Mouse (Mus musculus) gastrocnemius, postnatal 4 days (tissue): ENCODE measurements around the gene Armc5. TPM values are rescaled to one million over a fixed set of nuclear protein-coding genes. Genes with fewer than 3 reads are reported as not detected.

Source experiments
- DNase-seq, 2 experiments: peaks; one replicate each; pipeline ENCODE4 v3.0.0; 2021 to 2022; ENCODE audit warnings: low spot score in 2 of 2, mixed read lengths in 2 of 2
- total RNA-seq, 2 experiments: library from RNA; stranded (reverse); gene quantifications; 2 replicates each; pipeline ENCODE4 v1.2.3; 2021

Armc5 gene
- total RNA-seq, 2 experiments from 2014 or later = 12.9 TPM

DNA sequence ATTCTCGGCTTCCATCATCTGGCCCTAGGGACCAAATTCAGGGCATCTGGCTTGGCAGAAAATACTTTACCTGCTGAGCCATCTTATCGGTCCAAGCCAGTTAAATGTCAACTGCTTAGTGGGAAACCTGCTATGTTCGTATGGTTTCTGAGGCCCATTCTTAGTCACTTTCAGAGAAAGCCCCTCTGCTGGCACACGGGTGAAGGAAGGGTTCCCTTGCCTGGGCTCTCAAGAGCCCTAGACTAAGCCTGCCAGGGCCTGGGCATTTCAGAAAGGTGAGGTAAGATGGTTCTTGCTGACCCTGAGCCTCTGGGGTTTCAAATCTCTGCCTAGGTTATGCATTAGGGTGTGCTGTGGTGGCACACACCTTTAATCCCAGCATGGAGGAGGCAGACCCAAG is 8.4 kb downstream of the Armc5 start:
- no peak for DNase-seq

DNA sequence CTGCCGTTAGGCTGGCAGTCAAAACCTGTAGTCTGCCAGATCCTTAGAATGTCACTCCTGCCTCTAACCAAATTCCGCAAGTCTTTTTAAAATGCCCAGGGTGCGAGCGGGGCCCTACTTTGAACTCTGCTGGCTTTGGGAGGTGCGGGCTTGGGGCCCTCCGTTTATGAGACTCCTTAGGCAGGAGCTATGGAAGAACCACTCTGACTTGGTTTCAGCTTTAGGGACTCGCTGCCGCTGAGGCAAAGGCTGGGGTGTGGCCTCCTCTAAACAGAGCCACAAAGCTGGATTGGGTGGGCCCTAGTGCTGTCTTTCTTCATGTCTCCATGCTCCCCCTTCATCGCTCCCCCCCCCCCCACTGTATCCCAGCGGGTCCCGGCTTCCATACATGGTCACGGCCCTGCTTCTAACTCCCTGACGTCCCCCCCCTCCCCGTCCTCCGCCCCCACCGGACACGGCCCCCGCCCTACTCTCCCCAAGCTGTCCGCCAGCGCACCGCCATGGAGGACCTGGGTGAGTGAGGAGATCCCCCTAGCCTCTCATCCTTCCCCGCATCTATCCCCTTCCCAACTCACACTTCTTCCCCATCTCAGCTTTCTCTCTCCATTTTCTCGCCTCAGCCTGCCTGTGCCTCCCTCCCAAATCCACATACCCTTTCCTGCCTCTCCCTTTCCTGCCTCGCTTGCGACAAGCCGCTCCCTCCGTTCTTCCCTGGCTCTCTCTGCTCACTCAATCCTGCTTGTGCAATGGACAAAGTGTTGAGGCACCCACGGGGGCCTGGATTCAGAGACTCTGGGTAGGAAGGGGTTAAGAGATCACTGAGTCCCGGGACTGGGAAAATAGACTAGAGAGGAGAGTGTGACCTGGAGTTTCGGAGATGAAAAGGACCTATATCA is 9.6 kb downstream of the Armc5 start, which contains the start of gene Tgfb1i1:
Gene Tgfb1i1 (plus strand): TSS at position 317 of the 896 bp plus-strand sequence.
- peak; percentile 54 to 73 for DNase-seq

DNA sequence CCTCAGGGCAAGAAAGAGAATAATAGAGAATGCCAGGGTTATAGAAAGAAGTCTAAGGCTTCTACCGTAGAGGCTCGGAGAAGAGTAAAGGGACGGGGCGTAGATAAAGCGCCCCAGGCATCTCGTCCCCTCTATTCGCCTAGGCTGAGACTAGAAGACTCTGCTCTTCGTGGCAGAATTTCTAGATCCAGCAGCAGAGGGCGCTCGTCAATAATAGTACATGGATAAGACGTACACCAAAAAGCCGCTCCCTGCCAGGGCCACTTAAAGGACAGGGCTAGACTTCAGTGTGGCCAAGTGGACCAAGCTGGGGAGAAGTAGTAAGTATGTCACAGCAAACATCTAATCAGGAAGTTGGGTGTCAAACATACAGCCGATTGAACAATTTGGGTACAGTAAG is 10.3 kb downstream of the Armc5 start:
- DNase-seq = peak; percentile 71 to 90

DNA sequence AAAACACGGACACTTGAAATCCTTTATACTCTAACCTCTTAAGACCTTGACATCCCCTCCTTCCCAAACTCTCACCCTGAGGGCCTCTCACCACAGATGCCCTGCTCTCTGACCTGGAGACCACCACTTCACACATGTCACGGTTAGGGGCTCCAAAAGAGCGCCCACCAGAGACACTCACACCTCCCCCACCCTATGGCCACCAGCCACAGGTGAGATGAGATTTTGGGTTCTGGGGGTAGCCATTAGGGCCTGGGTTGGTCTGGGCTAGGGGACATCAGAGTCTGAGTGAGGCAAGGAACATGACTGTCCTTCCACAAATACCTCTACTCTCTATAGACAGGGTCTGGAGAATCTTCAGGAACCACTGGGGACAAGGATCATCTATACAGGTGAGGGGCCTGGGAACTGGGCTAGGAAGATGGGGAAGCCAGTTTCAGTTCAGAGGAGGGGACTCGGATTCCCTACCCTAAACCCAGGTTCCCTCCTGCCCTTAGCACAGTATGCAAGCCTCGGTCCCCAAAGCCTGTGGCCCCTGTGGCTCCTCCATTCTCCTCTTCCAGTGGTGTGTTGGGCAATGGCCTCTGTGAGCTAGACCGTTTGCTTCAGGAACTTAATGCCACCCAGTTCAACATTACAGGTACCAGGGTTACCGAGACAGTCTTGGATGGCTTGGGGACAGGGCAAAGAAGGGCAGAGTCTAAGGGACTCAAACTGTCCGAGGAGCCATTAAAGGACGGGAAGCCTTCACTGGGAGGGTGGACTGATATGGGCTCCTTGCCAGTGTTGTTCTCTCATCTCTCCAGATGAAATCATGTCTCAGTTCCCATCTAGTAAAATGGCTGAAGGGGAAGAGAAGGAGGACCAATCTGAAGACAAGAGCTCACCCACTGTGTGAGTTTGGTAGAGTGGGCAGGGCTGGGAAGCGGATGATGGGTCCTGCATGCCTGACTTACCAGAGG is 11.2 kb downstream of the Armc5 start:
- no peak for DNase-seq

DNA sequence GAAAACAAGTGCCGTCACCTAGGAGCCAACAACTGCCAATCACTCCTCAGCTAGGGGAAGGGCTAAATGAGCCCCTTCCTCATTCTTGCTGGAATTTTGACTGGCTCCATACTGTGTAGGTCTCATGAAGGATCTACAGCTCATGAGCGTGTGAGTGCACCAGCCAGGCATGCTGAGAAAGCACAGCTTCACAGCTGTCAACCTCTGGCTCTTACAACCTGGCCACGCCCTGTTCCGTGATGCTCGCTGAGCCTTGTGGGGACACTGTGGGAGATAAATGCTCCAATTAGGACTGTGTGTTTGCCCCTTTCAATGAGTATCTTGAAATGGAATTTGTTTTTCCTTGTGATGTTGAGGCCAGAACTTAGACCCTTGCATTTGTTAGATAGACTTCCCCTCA is 12.9 kb downstream of the Armc5 start:
- no peak for DNase-seq

DNA sequence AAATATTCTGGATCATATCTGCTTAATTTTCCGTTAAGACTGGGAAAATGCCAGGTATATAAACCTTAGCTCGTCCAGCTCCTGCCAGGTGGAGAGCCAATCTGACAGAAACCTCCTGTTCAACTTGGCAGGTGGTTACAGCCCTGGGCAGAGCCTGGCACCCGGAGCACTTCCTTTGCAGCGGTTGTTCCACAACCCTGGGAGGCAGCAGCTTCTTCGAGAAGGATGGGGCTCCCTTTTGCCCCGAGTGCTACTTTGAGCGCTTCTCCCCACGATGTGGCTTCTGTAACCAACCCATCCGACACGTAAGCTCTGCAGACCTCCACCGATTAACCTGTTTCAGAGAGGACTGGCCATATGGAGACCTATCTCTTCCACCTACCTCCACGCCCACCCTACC is 14.8 kb downstream of the Armc5 start:
- DNase-seq = no peak

DNA sequence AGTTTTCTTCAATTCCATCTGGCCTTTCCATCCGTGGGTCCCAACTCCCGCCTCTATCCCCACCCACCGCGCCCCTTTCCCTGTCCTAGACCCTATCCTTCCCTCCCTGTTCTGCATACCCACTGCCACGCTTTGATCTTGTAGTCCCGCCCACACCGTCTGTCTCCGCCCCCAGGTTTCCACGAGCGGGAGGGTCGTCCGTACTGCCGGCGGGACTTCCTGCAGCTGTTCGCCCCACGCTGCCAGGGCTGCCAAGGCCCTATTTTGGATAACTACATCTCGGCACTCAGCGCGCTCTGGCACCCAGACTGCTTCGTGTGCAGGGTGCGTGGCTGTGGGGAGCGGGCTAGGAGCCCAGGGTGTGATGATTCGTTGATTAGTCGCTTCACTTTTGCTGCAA is 15.5 kb downstream of the Armc5 start:
- DNase-seq = no peak

DNA sequence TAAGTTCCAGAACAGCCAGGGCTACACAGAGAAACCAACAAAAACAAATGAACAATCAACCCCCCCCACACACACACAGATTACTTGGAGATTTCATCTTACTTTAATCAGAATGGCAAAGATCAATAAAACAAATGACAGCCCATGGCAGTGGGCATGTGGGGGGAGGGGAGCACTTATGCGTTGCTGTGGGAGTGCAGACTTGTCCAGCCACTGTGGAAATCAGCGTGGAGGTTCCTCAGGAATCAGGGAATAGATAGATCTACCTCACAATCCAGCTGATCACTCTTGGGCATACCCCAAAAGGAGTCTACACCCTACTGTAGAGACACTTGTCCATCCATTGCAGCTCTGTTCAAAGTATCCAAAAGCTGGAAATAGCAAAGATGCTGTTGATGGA is 17.8 kb downstream of the Armc5 start:
- no peak for DNase-seq

DNA sequence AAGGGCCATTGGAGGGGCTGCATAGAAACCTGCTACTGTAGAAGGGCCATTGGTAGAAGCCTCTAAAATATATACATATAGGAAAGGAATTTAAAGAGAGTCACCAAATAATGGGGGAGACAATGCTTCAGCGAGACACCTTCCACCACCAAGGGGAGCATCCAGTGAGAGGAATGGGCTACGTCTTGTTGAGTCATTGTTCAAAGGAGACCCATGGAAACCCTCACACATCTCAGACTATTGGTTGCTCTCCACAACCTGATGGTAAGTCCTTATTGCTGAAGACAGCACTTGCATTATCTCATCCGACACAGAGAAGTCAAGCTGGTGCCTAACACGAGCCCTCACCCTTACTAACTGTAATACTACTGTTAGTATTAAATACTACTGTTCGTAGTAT is 18.6 kb downstream of the Armc5 start:
- DNase-seq = no peak

DNA sequence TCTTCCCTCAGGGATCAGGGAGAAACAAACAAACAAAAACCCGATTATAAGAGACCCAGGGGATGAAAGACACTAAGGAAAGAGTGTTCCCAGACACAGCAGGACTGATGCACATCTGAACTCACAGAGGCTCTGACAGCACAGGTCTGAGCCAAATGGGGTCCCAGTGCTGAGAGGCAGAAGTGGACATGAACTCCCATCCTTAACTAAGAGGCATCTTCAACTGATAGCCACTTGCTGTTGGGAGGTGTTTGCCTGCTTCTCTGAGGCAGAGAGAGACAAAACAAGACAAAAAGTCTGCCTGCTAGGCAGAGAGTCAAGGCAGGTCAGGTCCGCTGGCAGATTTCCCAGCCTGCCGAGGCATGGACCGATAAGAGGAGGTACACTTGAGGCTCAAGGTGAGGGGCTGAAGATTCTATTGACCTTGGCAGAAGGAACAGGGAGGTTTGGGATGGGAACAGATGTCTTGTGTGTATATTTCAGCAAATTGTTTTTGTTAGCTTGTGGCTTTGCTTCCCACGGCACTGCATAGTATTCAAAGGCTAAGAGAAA is 19.7 kb downstream of the Armc5 start:
- no peak for DNase-seq

DNA sequence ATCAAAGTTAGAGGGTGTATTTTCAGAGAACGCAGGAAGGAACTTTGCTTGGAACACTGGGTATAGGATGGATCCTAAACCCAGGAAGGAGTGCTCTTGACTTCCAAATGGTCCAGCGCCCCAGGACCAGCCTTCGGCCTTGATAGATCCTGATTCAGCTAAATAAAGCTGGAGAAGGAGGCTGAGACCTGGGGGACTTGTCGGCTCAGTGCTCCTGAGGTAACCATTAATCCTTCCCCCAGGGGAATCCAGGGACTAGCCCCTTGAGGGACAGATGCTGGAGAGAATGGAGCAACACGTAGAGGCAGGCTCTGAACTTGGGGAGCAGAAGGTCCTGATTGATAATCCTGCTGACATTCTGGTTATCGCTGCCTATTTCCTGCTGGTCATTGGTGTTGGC is 28.3 kb downstream of the Armc5 start, which contains the start of gene Slc5a2:
Gene Slc5a2 (plus strand): TSS at position 247 of the 400 bp plus-strand sequence.
- no peak for DNase-seq

DNA sequence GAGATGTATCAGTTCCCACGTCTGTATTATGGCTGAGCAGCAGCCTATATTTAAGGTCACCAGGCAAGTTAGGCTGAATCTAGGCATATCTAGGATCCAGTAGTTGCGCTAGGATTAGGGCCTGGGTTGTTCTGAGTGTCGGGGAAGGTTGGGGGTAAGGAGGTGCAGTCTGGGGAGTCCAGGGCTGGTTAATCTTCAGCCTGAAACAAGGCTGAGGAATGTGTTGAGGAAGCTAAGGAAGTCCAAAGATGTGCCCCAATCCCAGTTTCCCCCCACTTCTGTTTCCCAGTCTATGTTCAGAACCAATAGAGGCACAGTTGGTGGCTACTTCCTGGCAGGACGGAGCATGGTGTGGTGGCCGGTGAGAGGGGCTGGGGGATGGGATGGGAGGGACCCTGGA is 28.9 kb downstream of the Armc5 start:
- DNase-seq = no peak

DNA sequence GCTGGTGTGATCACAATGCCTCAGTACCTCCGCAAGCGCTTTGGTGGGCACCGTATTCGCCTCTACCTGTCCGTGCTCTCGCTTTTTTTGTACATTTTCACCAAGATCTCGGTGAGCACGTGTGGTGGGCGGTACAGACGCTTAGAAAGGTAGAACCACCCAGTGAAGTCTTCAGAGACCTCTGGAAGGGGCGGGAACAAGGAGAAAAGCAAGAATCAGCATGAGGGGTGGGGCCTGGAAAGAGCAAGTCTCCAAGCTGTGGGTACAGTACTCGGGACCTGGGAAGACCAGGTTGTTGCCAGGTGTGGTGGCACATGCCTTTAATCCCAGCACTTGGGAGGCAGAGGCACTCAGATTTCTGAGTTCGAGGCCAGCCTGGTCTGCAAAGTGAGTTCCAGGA is 30.2 kb downstream of the Armc5 start:
- no peak for DNase-seq

DNA sequence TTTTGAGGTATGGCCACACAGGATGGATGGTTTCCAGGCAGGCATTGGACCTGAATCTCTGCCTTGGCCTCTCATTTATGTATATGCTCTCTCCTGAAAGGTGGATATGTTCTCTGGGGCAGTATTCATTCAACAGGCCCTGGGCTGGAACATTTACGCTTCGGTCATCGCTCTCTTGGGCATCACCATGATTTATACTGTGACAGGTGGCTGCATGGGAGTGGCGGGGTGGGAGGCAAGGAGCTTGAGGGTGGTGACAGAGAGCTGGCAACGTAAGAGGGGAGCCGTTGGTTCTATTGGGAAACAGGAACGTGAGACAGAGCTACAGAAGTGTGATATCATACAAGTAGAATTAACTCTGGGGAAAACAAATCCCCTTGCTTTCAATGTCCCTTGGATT is 30.7 kb downstream of the Armc5 start:
- DNase-seq = no peak

DNA sequence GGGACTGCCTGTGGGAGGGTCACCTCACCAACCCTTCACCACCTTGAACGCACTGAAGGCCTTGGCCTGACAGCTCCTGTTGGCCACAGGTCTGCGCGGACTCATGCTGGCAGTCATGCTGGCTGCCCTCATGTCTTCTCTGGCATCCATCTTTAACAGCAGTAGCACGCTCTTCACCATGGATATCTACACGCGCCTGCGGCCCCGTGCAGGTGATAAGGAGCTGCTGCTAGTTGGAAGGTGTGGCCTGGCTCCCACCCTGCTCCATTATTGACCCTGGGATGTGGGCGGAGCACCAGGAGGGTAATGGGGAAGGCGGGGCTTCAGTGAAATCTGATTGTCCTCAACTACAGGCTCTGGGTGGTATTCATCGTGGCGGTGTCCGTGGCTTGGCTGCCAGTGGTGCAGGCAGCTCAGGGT is 33.3 kb downstream of the Armc5 start:
- no peak for DNase-seq

DNA sequence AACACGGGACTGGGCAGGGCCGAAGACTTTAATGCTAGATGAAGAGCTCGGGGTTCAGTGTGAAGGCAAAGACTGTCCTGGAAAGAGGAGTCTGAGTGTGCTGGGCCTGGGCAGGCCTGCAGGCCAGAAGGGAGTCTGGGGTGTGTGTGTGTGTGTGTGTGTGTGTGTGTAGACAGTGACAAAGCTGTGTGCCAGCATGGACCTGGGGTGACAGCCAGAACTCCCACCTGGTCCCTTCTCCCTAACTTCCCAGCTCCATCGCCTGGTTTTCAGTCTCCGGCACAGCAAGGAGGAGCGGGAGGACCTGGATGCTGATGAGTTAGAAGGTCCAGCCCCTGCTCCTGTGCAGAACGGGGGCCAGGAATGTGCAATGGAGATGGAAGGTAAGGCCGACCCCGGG is 34.4 kb downstream of the Armc5 start:
- no peak for DNase-seq

DNA sequence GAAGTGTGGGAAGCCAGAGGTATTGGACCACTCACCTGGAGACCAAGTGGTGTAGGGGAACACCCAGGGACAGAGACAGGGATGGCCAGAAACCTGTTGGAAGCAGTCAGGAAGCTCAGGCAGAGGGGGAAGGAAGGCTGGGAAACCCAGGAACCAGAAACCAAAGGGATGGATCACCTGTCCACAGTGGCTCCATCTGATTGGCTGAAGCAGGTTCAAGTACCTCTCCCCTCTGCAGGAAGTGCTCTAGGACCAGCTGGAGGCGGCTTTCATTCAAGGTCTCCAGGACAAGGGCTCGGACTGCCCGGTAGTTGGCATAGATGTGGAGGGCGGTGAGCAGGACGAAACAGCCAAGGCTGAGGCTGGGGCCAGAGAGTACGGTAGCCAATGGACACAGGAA is 38.9 kb downstream of the Armc5 start:
- no peak for DNase-seq

DNA sequence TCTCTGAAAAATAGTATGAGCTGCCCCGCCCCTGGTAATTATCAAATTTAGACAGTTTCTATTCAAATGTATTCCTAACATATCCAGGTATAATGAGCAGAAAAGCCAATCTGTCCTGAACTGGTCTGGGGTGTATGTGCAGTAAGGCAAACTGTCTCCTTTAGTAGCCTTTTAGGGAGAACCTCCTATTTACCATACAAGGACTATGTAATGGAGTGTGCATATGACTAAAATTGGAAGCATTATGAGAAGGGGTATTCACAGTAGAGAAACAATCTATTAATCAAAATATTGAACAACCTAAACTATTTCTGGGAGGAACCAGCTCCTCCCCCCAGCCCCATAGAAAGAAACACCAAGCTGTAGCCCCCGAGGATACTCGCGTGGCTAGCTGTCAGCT is 42.6 kb downstream of the Armc5 start:
- no peak for DNase-seq

DNA sequence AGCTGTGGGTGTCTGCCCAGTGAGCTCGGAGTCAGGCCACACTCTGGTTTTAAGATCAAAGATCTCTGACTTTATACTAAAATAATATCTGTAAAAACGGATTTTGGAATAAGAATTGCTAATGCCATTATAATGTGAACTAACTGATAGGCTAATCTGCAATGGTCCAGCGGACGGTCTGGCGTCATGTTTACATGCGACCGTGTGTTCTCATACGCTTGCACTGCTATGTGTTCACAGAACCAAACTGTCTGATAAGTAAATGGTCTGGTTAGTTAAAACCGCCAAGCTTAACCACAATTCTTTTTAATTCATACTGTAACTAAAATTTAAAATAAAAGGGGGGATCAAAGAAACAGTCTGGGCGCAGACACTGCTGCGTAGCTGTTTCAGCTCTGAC is 44.6 kb downstream of the Armc5 start:
- DNase-seq = no peak

DNA sequence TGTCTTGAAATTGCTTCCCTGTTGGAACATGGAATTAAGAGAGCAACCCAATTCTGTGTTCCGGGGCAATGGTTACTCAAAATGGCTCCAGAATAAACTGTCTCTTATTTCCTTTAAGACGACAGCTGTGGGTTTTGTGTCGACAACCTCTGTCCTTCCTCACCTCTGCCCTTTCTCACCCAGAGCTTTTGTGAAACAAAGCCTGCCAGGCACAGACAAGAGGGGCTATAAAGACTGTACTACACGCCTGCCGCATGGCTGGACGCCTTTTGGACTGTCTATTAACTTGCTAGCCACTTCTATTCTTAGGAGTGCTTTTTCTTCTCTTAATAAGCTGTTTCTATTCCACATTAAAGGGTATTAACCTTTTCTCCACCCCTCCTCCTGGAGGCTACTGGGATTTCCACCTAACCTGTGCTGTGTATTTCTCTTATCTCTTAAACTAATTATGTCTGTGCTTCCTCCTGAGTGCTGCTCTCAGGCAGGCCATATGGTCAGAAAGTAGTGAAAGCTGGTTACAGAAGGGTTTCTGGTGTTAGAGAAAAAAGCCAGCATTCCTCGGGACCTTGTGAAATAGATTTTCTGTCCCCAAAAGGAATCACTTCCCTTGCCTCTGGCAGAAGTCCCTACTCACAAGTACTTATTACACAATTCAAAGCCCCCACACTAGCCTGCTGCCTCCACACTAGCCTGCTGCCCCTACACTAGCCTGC is 45.5 kb downstream of the Armc5 start:
- no peak for DNase-seq

DNA sequence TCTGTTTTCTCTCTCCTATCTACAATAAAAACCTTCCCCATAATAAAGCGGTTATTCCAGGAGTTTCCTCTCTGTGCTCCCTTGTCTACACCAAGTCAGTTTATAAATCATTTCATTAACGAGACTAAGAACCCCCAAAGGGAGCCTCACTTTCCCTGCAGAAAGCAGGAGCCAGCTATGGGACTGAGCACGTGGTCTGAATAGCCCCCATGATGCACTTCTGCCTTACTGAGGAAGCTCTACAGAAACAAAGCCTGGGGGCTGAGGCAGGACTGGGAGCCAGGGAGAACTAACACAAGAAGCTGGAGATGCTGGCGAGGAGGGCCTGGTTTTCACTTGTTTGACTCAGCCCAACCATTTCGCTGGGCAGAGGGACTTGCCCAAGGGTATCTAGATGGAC is 46.9 kb downstream of the Armc5 start:
- DNase-seq = no peak
